Mouse (Mus musculus) retina, embryonic 14.5 days (tissue): ENCODE data around the gene Hmgcs1.

Source experiments
- DNase-seq: peaks from one replicate; pipeline ENCODE4 v3.0.0-alpha.2; 2015; ENCODE audit warnings: low spot score

Gene Hmgcs1

DNA sequence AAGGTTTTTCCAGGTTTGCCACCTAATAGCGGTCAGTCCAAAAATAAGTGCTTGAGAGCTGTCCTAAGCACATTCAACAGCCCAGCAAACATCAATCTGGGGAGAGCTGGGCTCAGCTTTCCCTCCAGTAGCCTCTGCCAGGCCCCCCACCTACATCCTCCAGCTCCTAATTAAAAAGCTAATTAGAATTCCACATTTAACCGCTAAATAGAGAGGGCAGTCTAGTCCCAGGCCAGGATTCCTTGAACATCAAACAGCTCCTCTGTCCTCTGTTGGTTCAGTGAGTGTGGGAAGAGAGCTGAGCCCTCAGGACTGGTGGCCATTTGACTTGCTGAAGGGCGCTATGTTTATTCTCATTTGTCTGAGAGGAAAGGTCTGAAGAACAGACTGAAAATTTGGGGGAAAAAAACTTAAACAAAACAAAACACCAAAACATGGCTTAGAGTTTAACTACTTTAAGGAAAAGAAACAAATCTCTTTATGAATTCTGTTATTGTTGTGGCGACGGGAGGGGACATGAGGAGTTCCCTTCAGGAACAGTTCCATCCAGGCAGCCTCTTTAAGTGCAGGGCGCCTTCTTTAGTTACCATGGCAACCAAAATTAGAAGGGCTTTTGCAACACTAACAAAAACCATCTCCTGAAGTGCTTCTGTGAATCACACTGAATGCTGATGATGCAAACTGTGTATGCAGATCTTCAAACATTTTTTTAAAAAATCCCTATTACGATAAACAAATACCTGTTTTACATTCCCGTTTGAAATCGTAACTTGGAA is 63.9 kb downstream of the Hmgcs1 start:
- DNase-seq: no peak

- no peak for DNase-seq
Measured at GRCm38 (mm10) chr13:119754635-119755020, 64.4 kb downstream of the Hmgcs1 start.

- DNase-seq: no peak
Measured at GRCm38 (mm10) chr13:119755141-119755547, 65.0 kb downstream of the Hmgcs1 start.

GRCm38 (mm10) chr13:119755681-119756471 is 65.7 kb downstream of the Hmgcs1 start, which contains the start of gene Nim1k:
Nim1k (minus strand) TSS chr13:119755882.
- DNase-seq: peak; percentile 82

DNA sequence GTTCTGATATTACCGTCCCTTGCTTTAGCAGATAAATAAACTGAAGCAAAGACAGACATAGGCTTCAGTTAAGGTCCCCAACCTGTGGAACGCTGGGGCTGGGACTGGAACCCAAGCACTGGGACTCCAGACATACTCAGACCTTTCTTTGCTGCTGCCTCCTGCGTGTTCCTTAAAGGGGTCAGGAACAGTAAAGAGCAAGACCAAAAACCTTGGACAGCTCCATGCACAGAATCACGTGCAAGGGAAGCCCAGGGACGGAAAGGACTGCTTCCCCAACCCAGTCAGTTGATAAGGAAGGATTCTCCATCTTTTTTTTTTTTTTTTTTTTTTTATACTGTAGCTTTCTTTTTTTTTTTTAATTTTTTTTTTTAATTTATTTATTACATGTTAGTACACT is 66.7 kb downstream of the Hmgcs1 start:
- DNase-seq: no peak
